Mouse (Mus musculus): ENCODE measurements at regions not wholly inside any gene's neighbourhood (a gene's known extent, or its start where the extent isn't known, plus 50 kb on each side); places are given as distances from the start of the nearest gene placed in this dataset.
A peak's percentile ranks its signal among the peaks of the same experiment; 100 is the strongest.
"Not testable (repeated sequence)": the region's sequence is repeated elsewhere in the genome, so short reads cannot be mapped to it uniquely, and the experiment has no call there.

GRCm38 (mm10) chr8:113489436-113490107 is 145.8 kb upstream of the Mon1b start:
- DNase-seq (ENCODE audit: extremely low spot score) = no peak

GRCm38 (mm10) chr8:113490891-113491290 is 144.5 kb upstream of the Mon1b start:
- DNase-seq (ENCODE audit: extremely low spot score) = no peak

- DNase-seq (ENCODE audit: extremely low spot score) = no peak
Observed at GRCm38 (mm10) chr8:113496896-113497295, 138.5 kb upstream of the Mon1b start.

DNA sequence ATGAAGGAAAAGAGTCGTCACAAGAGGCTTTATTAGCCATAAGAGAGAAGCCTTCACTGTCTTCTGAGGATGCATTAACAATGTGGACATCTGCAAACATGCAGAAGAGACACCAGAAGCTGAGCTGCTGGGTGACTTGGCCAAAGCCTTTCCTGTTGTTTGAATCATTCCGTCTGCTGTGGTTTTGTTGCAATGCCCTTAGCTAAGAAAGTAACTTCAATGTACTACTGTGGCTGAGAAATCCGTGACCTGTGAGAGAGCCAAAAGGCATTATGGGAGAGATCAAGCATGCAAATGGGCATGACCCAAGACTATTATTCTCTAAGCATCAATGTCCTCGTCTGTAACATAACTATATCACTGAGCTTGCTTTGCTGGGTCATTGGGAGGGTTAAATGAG is 132.7 kb upstream of the Mon1b start:
- no peak for DNase-seq (ENCODE audit: extremely low spot score)

- DNase-seq (ENCODE audit: extremely low spot score) = no peak
Observed at GRCm38 (mm10) chr8:113512856-113513255, 122.5 kb upstream of the Mon1b start.

GRCm38 (mm10) chr8:113513886-113514730 is 121.3 kb upstream of the Mon1b start:
- DNase-seq (ENCODE audit: extremely low spot score) = no peak

DNA sequence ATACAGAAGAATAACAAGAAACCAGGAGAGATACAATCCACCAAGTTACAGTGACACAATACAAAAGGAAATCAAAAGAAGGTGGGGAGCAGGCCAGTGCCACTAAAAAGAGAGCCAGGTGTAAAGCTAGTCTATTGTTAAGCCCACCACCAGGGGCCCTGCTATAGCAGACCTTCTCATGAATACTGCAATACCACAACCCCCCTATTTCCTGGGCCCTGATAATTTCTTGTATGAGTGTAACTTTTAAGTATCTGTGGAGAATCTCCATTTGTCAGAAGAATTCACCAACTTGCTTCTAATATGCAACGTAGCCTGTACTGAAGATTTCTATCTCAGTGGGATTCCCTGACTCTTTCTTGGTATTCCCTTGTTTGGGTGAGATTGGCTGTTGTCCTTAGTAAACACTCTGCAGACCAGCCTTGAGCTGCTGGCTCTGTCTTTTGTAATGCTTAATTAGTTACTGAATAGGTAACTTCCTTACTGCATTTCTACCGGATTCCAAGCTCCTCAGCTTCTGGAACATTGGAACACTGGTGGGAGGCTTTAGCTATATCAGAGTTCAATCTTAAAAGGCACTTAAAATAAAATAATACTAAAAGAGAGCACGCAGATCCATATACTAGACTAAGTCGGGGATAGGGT is 120.5 kb upstream of the Mon1b start:
- not testable (repeated sequence) for DNase-seq (ENCODE audit: extremely low spot score)

GRCm38 (mm10) chr8:113516176-113516575 is 119.2 kb upstream of the Mon1b start:
- DNase-seq (ENCODE audit: extremely low spot score) = no peak

DNA sequence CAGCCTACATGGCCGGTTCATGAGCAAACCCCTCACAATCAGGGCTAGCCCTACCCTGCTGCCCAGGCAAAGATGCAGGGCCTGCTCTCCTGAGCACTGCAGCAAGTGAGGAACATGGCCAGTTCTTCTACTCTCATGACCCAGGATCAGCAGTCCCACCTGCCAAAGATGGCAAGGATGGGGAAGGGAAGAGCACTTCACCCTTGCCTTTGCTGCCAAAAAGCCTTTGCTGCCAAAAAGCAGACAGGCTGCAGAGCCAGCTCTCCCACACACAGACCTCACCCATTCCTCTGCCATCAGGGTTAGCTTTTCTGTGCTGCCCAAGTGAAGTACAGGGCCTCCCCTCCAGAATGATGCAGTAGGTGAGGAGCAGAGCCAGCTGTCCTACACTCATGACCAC is 117.5 kb upstream of the Mon1b start:
- DNase-seq (ENCODE audit: extremely low spot score) = no peak

GRCm38 (mm10) chr8:113523561-113523960 is 111.8 kb upstream of the Mon1b start:
- DNase-seq (ENCODE audit: extremely low spot score) = no peak

DNA sequence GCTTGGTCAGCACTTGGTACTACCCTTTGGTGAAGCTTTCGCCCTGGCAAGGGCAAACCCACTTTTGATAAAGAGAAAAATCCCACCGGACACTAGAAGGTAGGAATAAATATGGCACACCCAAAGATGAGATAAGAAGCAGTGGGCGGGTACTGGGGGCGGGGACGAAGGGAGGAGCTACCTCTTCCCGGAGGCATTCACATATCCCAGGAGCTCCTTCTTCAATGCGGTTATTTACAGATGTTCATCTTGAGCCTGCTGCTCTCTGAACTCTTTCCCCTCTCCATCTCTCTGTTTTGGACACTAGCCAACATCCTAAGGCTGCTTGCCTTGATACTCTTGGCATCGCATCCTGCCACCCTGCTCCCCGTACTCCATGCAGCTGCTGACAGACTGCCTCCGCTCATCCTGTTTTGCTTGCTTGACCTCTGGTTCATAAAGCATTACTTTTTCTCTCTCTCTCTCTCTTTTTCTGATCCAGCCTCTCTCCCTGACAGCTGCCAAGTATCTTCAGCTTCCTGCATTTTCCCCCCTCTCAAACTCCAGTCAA is 104.2 kb upstream of the Mon1b start:
- no peak for DNase-seq (ENCODE audit: extremely low spot score)

DNA sequence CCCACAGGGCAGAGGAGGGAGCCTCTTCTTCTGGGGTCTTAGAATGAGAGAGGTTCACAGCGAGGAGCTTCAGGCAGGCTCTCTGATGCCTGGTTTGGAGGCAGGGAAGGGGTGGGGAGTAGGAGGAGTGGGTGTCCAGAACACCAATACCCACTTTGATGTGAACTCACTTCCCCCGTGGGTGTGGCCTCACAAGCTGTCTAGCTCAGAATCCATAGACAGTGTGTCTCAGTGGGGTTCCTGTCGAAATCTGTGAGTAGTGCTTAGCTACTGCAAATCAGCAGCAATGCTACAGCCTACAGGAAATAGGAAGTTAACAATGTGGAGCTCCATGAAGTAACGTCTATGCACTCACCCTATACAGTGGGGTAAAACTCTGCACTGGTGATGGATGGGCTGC is 102.5 kb upstream of the Mon1b start:
- no peak for DNase-seq (ENCODE audit: extremely low spot score)

GRCm38 (mm10) chr8:113541437-113541836 is 94.0 kb upstream of the Mon1b start:
- DNase-seq (ENCODE audit: extremely low spot score) = no peak

GRCm38 (mm10) chr8:113542082-113542481 is 93.3 kb upstream of the Mon1b start:
- no peak for DNase-seq (ENCODE audit: extremely low spot score)

- DNase-seq (ENCODE audit: extremely low spot score) = no peak
Observed at GRCm38 (mm10) chr8:113542713-113543112, 92.7 kb upstream of the Mon1b start.

GRCm38 (mm10) chr8:113549200-113549599 is 86.2 kb upstream of the Mon1b start:
- DNase-seq (ENCODE audit: extremely low spot score) = no peak

- DNase-seq (ENCODE audit: extremely low spot score) = no peak
Observed at GRCm38 (mm10) chr8:113551454-113552273, 83.7 kb upstream of the Mon1b start.

DNA sequence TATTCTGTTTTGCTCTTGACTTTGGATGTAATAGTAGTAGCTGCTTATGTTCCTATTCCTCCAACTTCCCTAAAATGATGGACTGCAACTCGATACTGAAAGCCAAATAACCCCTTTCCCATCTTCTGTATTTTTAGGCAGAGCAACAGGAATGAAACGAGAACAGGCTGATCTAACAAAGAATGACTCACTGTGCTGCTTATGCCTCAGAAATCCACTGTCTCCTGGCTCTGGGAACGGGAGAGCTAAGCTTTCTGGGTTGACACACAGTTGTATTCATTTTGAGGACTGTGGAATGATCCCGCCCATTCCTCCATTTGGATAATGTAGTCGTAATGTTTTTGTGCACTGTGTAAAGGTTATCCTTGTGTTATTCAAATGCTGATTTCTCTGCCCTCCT is 82.6 kb upstream of the Mon1b start:
- DNase-seq (ENCODE audit: extremely low spot score) = no peak

DNA sequence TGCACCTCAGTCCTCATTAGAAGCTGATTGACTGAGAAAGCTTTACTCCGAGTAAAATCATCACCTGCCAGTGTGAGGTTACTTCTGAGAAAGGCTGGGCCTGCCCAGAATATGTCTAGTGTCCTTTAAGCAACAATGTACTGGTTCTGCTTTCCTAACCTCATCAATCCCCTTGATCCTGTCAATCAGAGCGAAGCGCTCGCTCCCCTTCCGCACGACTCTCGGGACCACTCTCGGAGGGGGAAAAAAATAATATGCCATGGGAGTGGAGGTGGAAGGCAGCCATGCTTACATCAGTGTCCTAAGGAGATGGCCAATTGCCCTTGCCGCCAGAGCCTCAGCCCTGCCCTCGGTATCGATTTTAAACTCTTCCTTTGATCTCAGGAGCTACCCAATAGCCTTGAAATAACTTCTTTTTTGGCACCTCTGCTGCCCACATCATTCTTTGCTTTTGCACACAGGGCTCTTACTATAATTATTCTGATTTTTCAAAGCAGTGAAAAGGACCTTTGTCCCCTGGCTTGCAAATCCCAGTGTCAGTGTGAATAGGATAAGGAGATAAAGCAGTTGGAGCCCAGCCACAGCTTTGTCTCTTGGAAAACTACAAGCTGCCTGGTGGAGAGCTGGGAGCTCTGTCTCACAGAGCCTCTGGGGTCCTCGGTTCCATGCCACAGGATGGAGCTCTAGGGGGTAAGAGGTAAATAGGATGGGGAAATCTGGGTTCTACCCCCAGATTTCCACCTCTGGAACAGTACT is 80.5 kb upstream of the Mon1b start:
- DNase-seq (ENCODE audit: extremely low spot score) = peak; percentile 26

DNA sequence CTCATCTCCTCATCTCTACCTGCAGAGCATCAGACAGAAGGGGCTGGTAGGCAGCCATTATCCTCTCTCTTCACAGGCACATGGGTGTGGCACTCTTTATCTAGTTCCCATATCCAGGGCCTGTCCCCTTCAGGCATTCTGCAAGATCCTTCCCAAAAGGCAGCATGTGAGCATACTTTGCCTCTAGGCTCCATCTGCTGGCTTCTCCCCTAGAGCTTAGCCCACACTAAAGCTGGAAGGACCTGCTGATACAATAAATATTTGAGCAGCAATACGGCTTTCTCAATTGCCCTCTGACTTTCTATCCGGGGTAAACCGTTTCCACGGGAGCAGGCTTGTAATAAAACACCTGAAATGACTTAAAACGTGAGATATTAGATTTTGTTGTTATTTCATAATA is 78.4 kb upstream of the Mon1b start:
- DNase-seq (ENCODE audit: extremely low spot score) = no peak

- peak; percentile 4 for DNase-seq (ENCODE audit: extremely low spot score)
Observed at GRCm38 (mm10) chr8:113581098-113581497, 54.3 kb upstream of the Mon1b start.

Data from embryo, embryonic 9.5 days (tissue).